Mouse (Mus musculus) embryonic facial prominence, embryonic 11.5 days (tissue): Measurements from ENCODE around the gene Miga2. TPM values are rescaled to one million over a fixed set of nuclear protein-coding genes. Genes with fewer than 3 reads are reported as not detected.

Experiments
- ATAC-seq: fragments of 200-750 bp; cut with Nextera tagmentation; replicated peaks from 2 replicates; pipeline ENCODE4 v1.8.0; 2017; ENCODE audit warnings: low read depth; ENCODE audit not compliant: insufficient number of reproducible peaks, low FRiP score, low TSS enrichment
- DNase-seq: peaks from one replicate; pipeline ENCODE4 v3.0.0-alpha.2; 2015; ENCODE audit warnings: low spot score
- H3K27ac ChIP-seq: fragments of 300-500 bp; sonication (generic); replicated peaks from 2 replicates; pipeline ENCODE4 v1.5.1; 2014; ENCODE audit warnings: mild to moderate bottlenecking, low read depth, low read length, control low read depth
- H3K27me3 ChIP-seq: fragments of 300-500 bp; sonication (generic); 2 replicates; pipeline ENCODE4 v1.6.1; 2014; ENCODE audit warnings: mild to moderate bottlenecking, low read length, moderate library complexity, mixed read lengths; ENCODE audit not compliant: control insufficient read depth, insufficient read depth
- H3K36me3 ChIP-seq: fragments of 300-500 bp; sonication (generic); replicated peaks from 2 replicates; pipeline ENCODE4 v1.6.1; 2014; ENCODE audit warnings: low read depth, mild to moderate bottlenecking, low read length, moderate library complexity, mixed read lengths; ENCODE audit not compliant: control insufficient read depth, insufficient read depth
- H3K4me1 ChIP-seq: fragments of 300-500 bp; sonication (generic); 2 replicates; pipeline ENCODE4 v1.6.1; 2014; ENCODE audit warnings: low read length, mixed read lengths; ENCODE audit not compliant: control insufficient read depth, insufficient read depth
- H3K4me2 ChIP-seq: fragments of 300-500 bp; sonication (generic); 2 replicates; pipeline ENCODE4 v1.6.1; 2014; ENCODE audit warnings: low read depth, mild to moderate bottlenecking, control low read depth, low read length, moderate library complexity
- H3K4me3 ChIP-seq: fragments of 300-500 bp; sonication (generic); 2 replicates; pipeline ENCODE4 v1.5.1; 2014; ENCODE audit warnings: low read depth, low read length, control low read depth
- H3K9ac ChIP-seq: fragments of 300-500 bp; sonication (generic); replicated peaks from 2 replicates; pipeline ENCODE4 v1.6.1; 2014; ENCODE audit warnings: mild to moderate bottlenecking, control low read depth, low read length
- H3K9me3 ChIP-seq: fragments of 300-500 bp; sonication (generic); replicated peaks from 2 replicates; pipeline ENCODE4 v1.6.1; 2016; ENCODE audit warnings: mild to moderate bottlenecking, low read length, inconsistent platforms, mixed read lengths; ENCODE audit not compliant: control insufficient read depth
- WGBS: fragments of 180-500 bp; shearing (Covaris S2); extraction: QIAGEN DNeasy Blood & Tissue Kit; methylation state at CpG from one replicate; pipeline ENCODE4 v1.1.7; 2014; 5-methylcytosine and 5-hydroxymethylcytosine counted together
- microRNA-seq: library from miRNA; unstranded; fragments of <30 nt; microRNA quantifications from one replicate; pipeline ENCODE4, GENCODE M21; 2016; ENCODE audit warnings: borderline number of aligned reads
- polyA plus RNA-seq: library from polyadenylated mRNA; unstranded; fragments of >200 nt; fragmentation: Nextera tagmentation; extraction: Ambion mirVana; gene quantifications from 2 replicates; pipeline ENCODE4 v1.2.1, GENCODE M21; 2014

Gene Miga2
- polyA plus RNA-seq, 1 experiment from 2014 or later: 15.6 TPM

DNA sequence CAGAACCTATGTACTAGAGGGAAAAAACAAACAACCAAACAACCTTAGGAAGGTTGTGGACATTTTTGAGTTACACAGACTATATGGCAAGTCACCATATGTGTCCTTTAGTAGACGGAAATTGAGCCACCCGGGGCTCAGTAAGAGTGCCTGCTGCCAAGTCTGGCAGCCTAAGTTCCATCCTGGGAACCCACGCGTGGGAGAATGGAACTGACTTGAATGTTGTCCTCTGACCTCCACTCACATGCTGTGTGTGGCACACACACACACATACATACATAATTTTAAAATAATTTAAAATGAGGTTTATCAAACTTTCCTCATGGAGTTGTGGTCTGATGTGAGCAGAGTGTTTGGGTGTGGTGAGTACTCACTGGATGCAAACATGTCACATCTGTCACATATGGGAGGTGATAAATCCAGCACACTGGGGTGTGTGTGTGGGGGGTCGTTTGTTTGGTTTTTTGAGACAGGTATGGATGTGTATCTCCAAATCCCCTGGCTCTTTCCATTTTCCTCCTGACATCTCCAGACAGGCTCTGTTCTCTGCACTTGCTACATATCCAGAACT lies 53.6 kb downstream of the Miga2 start:
- Histone ChIP-seq H3K27ac (no peak overlapping the region), H3K4me2 (no peak overlapping the region), H3K27me3 (no peaks in the 10 kb centered on the region), H3K4me1 (peaks cover 14% of the 10 kb centered on the region), H3K9me3 (no peaks in the 10 kb centered on the region), H3K4me3 (no peak overlapping the region), H3K9ac (no peak overlapping the region), H3K36me3 (no peaks in the 10 kb centered on the region)
- WGBS: 82% methylated on average over 5 of the region's 5 CpGs
- DNase-seq (no peak), ATAC-seq (no peak)

GRCm38 (mm10) chr2:30418259-30418658 lies 54.2 kb downstream of the Miga2 start:
- no peaks in the 10 kb centered on the region for H3K9me3 ChIP-seq
- DNase-seq (no peak), ATAC-seq (no peak)
- H3K36me3 ChIP-seq: no peaks in the 10 kb centered on the region
- no peak overlapping the region for H3K4me3 ChIP-seq
- H3K9ac ChIP-seq: peak overlapping the region; percentile 18; the same call in 1 of the 2 replicates
- H3K4me1 ChIP-seq: peaks cover 14% of the 10 kb centered on the region
- H3K4me2 ChIP-seq: 0 out of 2 replicates have a peak overlapping the region, but pooled peaks have one; percentile 2
- no peak overlapping the region; the same call in 1 of the 2 replicates for H3K27ac ChIP-seq
- no peaks in the 10 kb centered on the region for H3K27me3 ChIP-seq
- 65% methylated on average over 6 of the region's 6 CpGs for WGBS

DNA sequence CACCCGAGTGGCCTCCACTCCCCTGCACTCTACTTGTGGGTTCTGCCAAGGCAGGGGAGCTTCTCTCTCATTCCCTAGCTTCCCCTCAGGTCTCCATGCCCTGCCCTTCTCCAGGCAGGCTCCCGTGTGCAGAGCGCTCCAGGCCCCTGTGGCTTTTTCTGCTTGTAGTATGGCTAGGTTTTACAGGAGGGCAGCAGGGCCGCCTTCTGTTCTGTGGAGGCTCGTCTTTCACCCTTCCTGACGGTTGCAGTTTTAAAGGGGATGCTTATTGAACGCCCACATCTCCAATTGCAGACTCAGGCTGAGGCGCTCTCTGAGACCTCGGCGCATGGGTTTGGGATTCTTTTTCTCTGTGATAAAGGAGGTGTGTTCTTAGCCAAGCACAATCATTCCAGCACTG lies 55.1 kb downstream of the Miga2 start:
- Histone ChIP-seq H3K27me3 (no peaks in the 10 kb centered on the region), H3K4me3 (no peak overlapping the region), H3K4me2 (peak overlapping the region; percentile 21; the same call in 1 of the 2 replicates), H3K4me1 (peaks cover 14% of the 10 kb centered on the region), H3K36me3 (no peaks in the 10 kb centered on the region), H3K9ac (peak overlapping the region; percentile 41), H3K9me3 (no peaks in the 10 kb centered on the region), H3K27ac (peak overlapping the region; percentile 79)
- WGBS: 23% methylated on average over 10 of the region's 10 CpGs
- ATAC-seq (no peak), DNase-seq (peak; percentile 61)

DNA sequence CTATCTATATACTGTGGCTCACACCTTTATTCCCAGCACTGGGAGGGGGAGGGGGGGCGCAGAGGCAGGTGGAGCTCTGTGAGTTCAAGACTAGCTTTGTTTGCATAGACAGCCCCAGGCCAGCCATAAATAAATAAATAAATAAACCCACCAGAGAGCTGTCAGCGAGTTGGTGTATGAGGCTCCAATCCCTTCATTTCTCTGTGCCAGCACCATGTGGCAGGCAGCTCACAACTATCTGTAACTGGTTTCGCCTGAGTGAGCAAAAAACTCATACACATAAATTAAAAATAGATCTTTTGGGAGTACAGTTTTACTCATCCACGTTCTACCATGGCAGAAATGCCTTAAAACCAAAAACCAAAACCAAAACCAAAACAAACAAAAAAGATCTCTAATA lies 57.4 kb downstream of the Miga2 start:
- Histone ChIP-seq H3K4me1 (peaks cover 10% of the 10 kb centered on the region), H3K4me3 (no peak overlapping the region), H3K4me2 (no peak overlapping the region), H3K36me3 (no peaks in the 10 kb centered on the region), H3K27ac (no peak overlapping the region), H3K27me3 (no peaks in the 10 kb centered on the region), H3K9me3 (no peaks in the 10 kb centered on the region), H3K9ac (no peak overlapping the region)
- 80% methylated on average over 4 of the region's 4 CpGs for WGBS
- DNase-seq: no peak
- ATAC-seq: no peak

- Histone ChIP-seq H3K4me3 (no peak overlapping the region), H3K27ac (no peak overlapping the region), H3K27me3 (no peaks in the 10 kb centered on the region), H3K9ac (no peak overlapping the region), H3K36me3 (peaks cover 11% of the 10 kb centered on the region), H3K4me1 (no peaks in the 10 kb centered on the region), H3K4me2 (no peak overlapping the region), H3K9me3 (no peaks in the 10 kb centered on the region)
- no peak for ATAC-seq
- DNase-seq: no peak
Observed at GRCm38 (mm10) chr2:30429156-30429555, 65.1 kb downstream of the Miga2 start.

Small RNAs within 50 kb of the gene (microRNA-seq; reads per million reads assigned to microRNA genes)
- gene Gm47292: not detected

Other genes starting within 250 kb of the Miga2 start
- gene Zer1, start 239.6 kb upstream of the Miga2 start, polyA plus RNA-seq: 5.2 and 5.3 TPM in 2 replicates
- gene Tbc1d13, start 230.5 kb upstream of the Miga2 start, polyA plus RNA-seq: 11.0 and 14.1 TPM in 2 replicates
- 14.4 and 16.9 TPM in 2 replicates for gene Endog, start 192.7 kb upstream of the Miga2 start, polyA plus RNA-seq
- 75.4 and 82.5 TPM in 2 replicates for gene Spout1, start 185.8 kb upstream of the Miga2 start, polyA plus RNA-seq
- 6.7 and 8.1 TPM in 2 replicates for gene Kyat1, start 158.4 kb upstream of the Miga2 start, polyA plus RNA-seq
- gene Lrrc8a, start 126.5 kb upstream of the Miga2 start, polyA plus RNA-seq: 50.3 and 50.5 TPM in 2 replicates
- 0.13 TPM in 1 of 2 replicates, not detected in the other for gene Gm28035, start 123.7 kb upstream of the Miga2 start, polyA plus RNA-seq
- gene Phyhd1, start 98.0 kb upstream of the Miga2 start, polyA plus RNA-seq: 2.3 and 4.5 TPM in 2 replicates
- not detected in 2 replicates for gene Gm28038, start 83.2 kb upstream of the Miga2 start, polyA plus RNA-seq
- 21.5 and 26.5 TPM in 2 replicates for gene Dolk, start 77.9 kb upstream of the Miga2 start, polyA plus RNA-seq
- 54.0 and 58.9 TPM in 2 replicates for gene Nup188, start 77.8 kb upstream of the Miga2 start, polyA plus RNA-seq
- 41.6 and 50.0 TPM in 2 replicates for gene Sh3glb2, start 4.9 kb upstream of the Miga2 start, polyA plus RNA-seq
- 29.1 and 33.4 TPM in 2 replicates for gene Dolpp1, start 28.0 kb downstream of the Miga2 start, polyA plus RNA-seq
- 24.0 and 29.6 TPM in 2 replicates for gene Crat, start 51.6 kb downstream of the Miga2 start, polyA plus RNA-seq
- gene Ptpa, start 51.8 kb downstream of the Miga2 start, polyA plus RNA-seq: 53.7 and 62.4 TPM in 2 replicates
- 6.6 and 12.6 TPM in 2 replicates for gene Ier5l, start 110.0 kb downstream of the Miga2 start, polyA plus RNA-seq
- gene Cstad, start 230.8 kb downstream of the Miga2 start, polyA plus RNA-seq: 1.9 TPM in 1 of 2 replicates, not detected in the other